Mouse (Mus musculus) kidney, embryonic 15.5 days (tissue): Measurements from ENCODE around the gene Lbh. TPM values are rescaled to one million over a fixed set of nuclear protein-coding genes. Genes with fewer than 3 reads are reported as not detected.

Source experiments
- ATAC-seq: fragments of 200-750 bp; cut with Nextera tagmentation; replicated peaks from 2 replicates; pipeline ENCODE4 v1.8.0; 2017; ENCODE audit warnings: moderate TSS enrichment; ENCODE audit not compliant: low FRiP score
- H3K27ac ChIP-seq: fragments of 300-500 bp; sonication (generic); 2 replicates; pipeline ENCODE4 v1.5.1; 2015; ENCODE audit warnings: mild to moderate bottlenecking, inconsistent platforms
- H3K27me3 ChIP-seq: fragments of 300-500 bp; sonication (generic); 2 replicates; pipeline ENCODE4 v1.6.1; 2015; ENCODE audit warnings: inconsistent platforms
- H3K36me3 ChIP-seq: fragments of 300-500 bp; sonication (generic); 2 replicates; pipeline ENCODE4 v1.6.1; 2015; ENCODE audit warnings: inconsistent platforms
- H3K4me1 ChIP-seq: fragments of 300-500 bp; sonication (generic); 2 replicates; pipeline ENCODE4 v1.6.1; 2015; ENCODE audit warnings: inconsistent platforms
- H3K4me2 ChIP-seq: fragments of 300-500 bp; sonication (generic); 2 replicates; pipeline ENCODE4 v1.6.1; 2015; ENCODE audit warnings: moderate library complexity, mild to moderate bottlenecking, inconsistent platforms
- H3K4me3 ChIP-seq: fragments of 300-500 bp; sonication (generic); replicated peaks from 2 replicates; pipeline ENCODE4 v1.5.1; 2015; ENCODE audit warnings: mild to moderate bottlenecking, inconsistent platforms
- H3K9ac ChIP-seq: fragments of 300-500 bp; sonication (generic); 2 replicates; pipeline ENCODE4 v1.6.1; 2015; ENCODE audit warnings: mild to moderate bottlenecking, inconsistent platforms
- H3K9me3 ChIP-seq: fragments of 300-500 bp; sonication (generic); replicated peaks from 2 replicates; pipeline ENCODE4 v1.6.1; 2016; ENCODE audit warnings: inconsistent platforms
- WGBS: fragments of 180-500 bp; shearing (Covaris S2); methylation state at CpG from one replicate; pipeline ENCODE4 v1.1.7; 2015; ENCODE audit warnings: mixed read lengths; 5-methylcytosine and 5-hydroxymethylcytosine counted together
- polyA plus RNA-seq: library from polyadenylated mRNA; unstranded; fragments of >200 nt; fragmentation: Nextera tagmentation; extraction: Ambion mirVana; gene quantifications from 2 replicates; pipeline ENCODE4 v1.2.1, GENCODE M21; 2015

Gene Lbh
- polyA plus RNA-seq, 1 experiment from 2014 or later, result 7.1 TPM

GRCm38 (mm10) chr17:72948119-72948518 lies 30.0 kb downstream of the Lbh start:
- no peaks in the 10 kb centered on the region for H3K27me3 ChIP-seq
- no peak for ATAC-seq
- H3K36me3 ChIP-seq, result peaks cover 3% of the 10 kb centered on the region; the same call in 1 of the 2 replicates
- H3K9ac ChIP-seq, result no peak overlapping the region
- peaks cover 14% of the 10 kb centered on the region for H3K4me1 ChIP-seq
- H3K27ac ChIP-seq, result peak overlapping the region; percentile 77
- H3K4me3 ChIP-seq, result no peak overlapping the region
- no peak overlapping the region for H3K4me2 ChIP-seq
- WGBS, result 75% methylated on average over 9 of the region's 9 CpGs
- H3K9me3 ChIP-seq, result no peaks in the 10 kb centered on the region

DNA sequence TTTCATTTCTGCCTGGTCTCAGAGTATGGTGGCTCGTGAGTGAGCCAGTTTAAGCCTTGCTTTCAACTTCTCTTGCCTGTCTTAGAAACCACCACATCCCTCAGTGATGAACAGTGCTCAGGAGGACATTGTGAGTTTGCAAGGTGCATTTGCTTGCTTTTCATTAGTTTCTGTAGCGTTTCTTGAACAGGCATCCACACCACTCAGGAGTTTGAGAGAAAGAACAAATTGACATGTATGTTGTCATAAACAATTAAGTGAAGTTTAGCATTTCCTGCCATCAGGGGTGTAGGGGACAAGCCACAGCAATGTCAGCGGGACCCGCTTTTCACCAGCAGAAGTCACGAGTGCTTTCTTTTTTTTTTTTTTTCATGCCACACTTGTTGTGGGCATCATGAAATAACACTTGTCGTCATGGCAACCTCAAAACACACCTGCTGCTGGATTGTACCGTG lies 31.2 kb downstream of the Lbh start:
- 87% methylated on average over 7 of the region's 7 CpGs for WGBS
- no peak overlapping the region for H3K4me3 ChIP-seq
- ATAC-seq, result no peak
- H3K4me1 ChIP-seq, result peaks cover 14% of the 10 kb centered on the region
- H3K27ac ChIP-seq, result no peak overlapping the region
- no peaks in the 10 kb centered on the region for H3K9me3 ChIP-seq
- no peak overlapping the region for H3K9ac ChIP-seq
- H3K36me3 ChIP-seq, result no peaks in the 10 kb centered on the region
- no peaks in the 10 kb centered on the region for H3K27me3 ChIP-seq
- no peak overlapping the region for H3K4me2 ChIP-seq

- H3K36me3 ChIP-seq, result no peaks in the 10 kb centered on the region
- H3K27me3 ChIP-seq, result no peaks in the 10 kb centered on the region
- H3K4me2 ChIP-seq, result no peak overlapping the region
- H3K9ac ChIP-seq, result no peak overlapping the region
- H3K4me1 ChIP-seq, result peaks cover 14% of the 10 kb centered on the region
- no peak for ATAC-seq
- H3K27ac ChIP-seq, result no peak overlapping the region
- WGBS, result 71% methylated on average over 6 of the region's 6 CpGs
- H3K9me3 ChIP-seq, result no peaks in the 10 kb centered on the region
- H3K4me3 ChIP-seq, result no peak overlapping the region
These were observed 33.2 kb downstream of the Lbh start for GRCm38 (mm10) chr17:72951331-72951730.

DNA sequence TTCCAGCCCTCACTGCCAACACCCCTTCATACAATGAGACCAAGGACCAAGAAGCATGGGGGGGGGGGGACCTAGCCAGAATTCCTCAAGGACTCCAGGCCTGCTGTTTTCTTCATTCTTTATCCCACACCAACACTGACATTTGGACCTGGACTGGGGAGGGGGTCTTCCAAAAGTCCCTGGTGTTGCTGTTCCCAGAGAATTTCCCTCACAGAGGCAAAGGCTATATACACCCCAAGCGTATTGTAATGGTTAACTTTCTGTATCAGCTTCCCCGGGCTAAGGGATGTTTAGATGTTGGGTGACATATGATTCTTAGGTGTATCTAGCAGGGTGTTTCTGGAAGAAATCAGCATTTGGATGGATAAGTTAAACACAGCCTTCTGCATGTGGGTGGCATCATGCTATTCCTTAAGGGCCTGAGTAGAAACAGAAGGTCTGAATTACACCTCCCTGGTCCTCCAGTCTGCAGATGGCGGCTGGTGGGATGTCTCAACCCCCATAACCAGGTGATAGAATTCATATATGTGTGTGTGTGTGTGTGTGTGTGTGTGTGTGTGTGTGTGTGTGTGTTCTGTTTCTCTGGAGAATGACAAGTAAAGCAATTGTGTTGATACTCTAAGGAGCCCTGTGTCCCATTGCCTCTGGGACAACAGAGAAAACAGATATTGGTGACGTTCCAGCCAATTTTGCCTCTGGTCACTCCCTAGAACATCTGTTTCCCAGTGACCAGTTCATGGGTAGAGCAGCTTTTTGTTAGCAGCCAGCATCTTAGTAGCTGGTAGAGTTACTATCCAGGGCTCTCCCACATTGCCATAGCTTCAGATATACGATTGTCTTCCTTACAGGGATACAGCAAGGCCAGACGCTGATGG lies 35.9 kb downstream of the Lbh start:
- H3K4me2 ChIP-seq, result no peak overlapping the region
- 79% methylated on average over 6 of the region's 6 CpGs for WGBS

DNA sequence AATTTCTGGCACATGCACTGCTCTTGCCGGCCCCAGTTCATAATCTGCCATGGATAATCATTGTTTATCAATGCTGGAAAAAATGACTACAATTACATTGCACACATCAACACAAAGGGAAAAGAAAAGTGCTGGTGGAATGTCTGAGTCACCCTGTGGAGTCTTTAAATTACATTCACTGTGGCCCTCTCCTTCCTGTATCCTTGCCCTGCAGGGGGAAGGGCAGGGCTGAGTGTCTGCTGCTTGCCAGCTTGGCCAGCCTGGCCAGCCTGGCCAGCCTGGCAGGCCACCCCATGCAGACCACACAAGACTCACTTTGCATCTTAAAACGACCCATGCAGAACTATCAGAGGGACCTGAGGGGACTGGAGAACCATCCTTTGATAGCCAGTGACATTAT lies 37.4 kb downstream of the Lbh start:
- no peak for ATAC-seq
- Histone ChIP-seq H3K4me3 (no peak overlapping the region), H3K9ac (no peak overlapping the region), H3K4me1 (peaks cover 12% of the 10 kb centered on the region), H3K36me3 (no peaks in the 10 kb centered on the region), H3K9me3 (no peaks in the 10 kb centered on the region), H3K27ac (no peak overlapping the region), H3K4me2 (no peak overlapping the region), H3K27me3 (no peaks in the 10 kb centered on the region)
- WGBS, result 54% methylated on average over 2 of the region's 2 CpGs

More for the DNA sequence above, 35.9 kb downstream of the Lbh start:
- no peak for ATAC-seq
- Histone ChIP-seq H3K36me3 (no peaks in the 10 kb centered on the region), H3K9ac (no peak overlapping the region), H3K27ac (no peak overlapping the region), H3K4me1 (no peaks in the 10 kb centered on the region), H3K4me3 (no peak overlapping the region), H3K9me3 (no peaks in the 10 kb centered on the region), H3K27me3 (no peaks in the 10 kb centered on the region)

DNA sequence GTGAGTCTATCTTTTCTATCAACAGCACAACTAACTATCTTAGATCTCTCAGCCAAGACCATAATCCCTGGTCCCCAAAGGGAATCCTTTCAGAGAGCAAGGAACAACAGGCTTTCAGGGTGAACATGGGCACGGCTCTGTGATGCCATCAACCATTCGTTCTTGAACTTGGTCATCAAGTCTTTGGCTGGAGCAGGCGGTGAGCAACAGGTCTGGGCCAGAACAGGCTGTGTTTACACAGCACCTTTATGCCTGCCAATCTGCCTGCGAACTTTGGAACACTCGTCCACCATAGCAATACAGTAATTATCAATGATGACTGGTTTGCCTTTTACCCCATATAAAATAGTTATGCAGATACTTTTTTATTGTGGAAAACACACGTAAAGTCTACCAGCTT lies 38.9 kb downstream of the Lbh start:
- no peaks in the 10 kb centered on the region for H3K27me3 ChIP-seq
- peaks cover 12% of the 10 kb centered on the region for H3K4me1 ChIP-seq
- H3K9ac ChIP-seq, result no peak overlapping the region
- H3K9me3 ChIP-seq, result no peaks in the 10 kb centered on the region
- no peak for ATAC-seq
- no peaks in the 10 kb centered on the region for H3K36me3 ChIP-seq
- no peak overlapping the region for H3K4me3 ChIP-seq
- no peak overlapping the region for H3K27ac ChIP-seq
- WGBS, result 89% methylated on average over 6 of the region's 6 CpGs
- no peak overlapping the region for H3K4me2 ChIP-seq

DNA sequence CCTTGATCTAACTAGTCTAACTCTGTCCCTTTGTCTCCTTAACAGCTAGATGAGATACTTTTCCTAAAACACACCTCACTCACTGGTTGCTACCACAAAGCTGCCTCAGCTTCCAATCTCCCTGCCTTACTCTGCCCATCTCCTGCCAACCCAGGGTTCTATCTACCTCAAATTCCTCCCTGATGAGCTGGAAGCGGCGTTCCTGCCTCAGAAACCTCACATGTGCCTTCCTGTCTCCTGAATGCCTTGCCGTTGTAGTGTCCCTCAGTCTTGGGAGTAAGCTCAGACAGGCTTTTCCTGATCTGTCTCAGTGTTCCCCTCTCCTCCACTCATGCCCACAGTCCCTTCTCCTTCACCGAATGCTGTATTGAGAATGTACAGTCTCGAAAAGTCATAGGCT lies 40.8 kb downstream of the Lbh start:
- H3K27me3 ChIP-seq, result no peaks in the 10 kb centered on the region
- H3K9ac ChIP-seq, result no peak overlapping the region
- peaks cover 12% of the 10 kb centered on the region for H3K4me1 ChIP-seq
- H3K4me3 ChIP-seq, result no peak overlapping the region
- H3K36me3 ChIP-seq, result no peaks in the 10 kb centered on the region
- no peak overlapping the region for H3K4me2 ChIP-seq
- WGBS, result 88% methylated on average over 5 of the region's 5 CpGs
- no peak for ATAC-seq
- H3K27ac ChIP-seq, result no peak overlapping the region
- H3K9me3 ChIP-seq, result no peaks in the 10 kb centered on the region

DNA sequence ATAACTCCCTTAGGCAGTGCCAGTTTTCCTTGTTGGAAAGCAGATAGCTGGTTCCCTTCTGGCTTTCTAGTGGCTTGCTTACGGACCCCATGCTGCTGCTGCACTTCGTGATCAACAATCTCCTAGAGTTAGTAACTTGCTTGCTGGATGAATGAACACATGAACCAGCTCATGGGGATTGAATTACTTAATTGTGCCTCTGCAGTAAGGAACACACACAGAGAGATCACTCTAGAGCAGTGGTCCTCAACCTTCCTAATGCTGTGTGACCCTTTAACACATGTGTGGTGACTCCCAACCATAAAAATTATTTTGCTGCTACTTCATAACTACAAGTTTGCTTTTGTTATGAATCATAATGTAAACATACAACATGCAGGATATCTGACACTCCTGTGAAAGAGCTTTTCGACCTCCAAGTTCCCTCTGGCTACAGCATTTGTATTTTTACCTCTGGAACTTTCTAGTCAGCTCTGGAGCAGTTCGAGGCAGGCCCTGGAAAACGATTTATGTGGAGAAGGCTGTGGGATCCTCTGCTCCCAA lies 41.5 kb downstream of the Lbh start:
- ATAC-seq, result peak; percentile 66; the same call in 1 of the 2 replicates
- no peaks in the 10 kb centered on the region for H3K36me3 ChIP-seq
- WGBS, result 45% methylated on average over 5 of the region's 5 CpGs
- H3K9ac ChIP-seq, result no peak overlapping the region
- H3K4me3 ChIP-seq, result no peak overlapping the region
- H3K27me3 ChIP-seq, result no peaks in the 10 kb centered on the region
- peaks cover 12% of the 10 kb centered on the region for H3K4me1 ChIP-seq
- peak overlapping the region; percentile 28 for H3K27ac ChIP-seq
- no peak overlapping the region for H3K4me2 ChIP-seq
- no peaks in the 10 kb centered on the region for H3K9me3 ChIP-seq

DNA sequence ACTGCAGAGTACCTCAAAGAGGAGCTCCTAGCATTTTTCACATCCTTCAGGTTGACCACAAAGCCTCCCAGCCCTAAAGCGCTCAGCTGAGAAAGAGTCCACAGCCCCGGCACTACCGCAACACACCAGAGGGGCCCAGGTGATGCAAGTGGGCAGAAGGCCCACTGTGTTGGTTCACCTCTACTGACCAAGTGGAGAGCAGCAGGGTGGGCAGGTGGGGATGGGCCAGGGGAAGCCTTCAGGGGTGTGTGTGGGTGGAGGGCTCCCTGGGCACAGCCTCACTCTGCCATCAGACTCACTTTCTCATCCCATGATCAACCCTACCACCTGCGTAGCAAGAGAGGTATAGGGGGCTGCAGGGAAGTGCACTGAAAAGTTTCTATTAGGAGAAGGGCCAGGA lies 42.1 kb downstream of the Lbh start:
- peak; percentile 64; the same call in 1 of the 2 replicates for ATAC-seq
- WGBS, result 68% methylated on average over 4 of the region's 4 CpGs
- H3K9me3 ChIP-seq, result no peaks in the 10 kb centered on the region
- H3K27ac ChIP-seq, result peak overlapping the region; percentile 28; the same call in 1 of the 2 replicates
- peaks cover 15% of the 10 kb centered on the region for H3K4me1 ChIP-seq
- no peak overlapping the region for H3K4me3 ChIP-seq
- no peak overlapping the region for H3K4me2 ChIP-seq
- H3K36me3 ChIP-seq, result no peaks in the 10 kb centered on the region
- no peak overlapping the region for H3K9ac ChIP-seq
- H3K27me3 ChIP-seq, result no peaks in the 10 kb centered on the region

- H3K36me3 ChIP-seq, result no peaks in the 10 kb centered on the region
- peaks cover 19% of the 10 kb centered on the region for H3K4me1 ChIP-seq
- no peak overlapping the region for H3K27ac ChIP-seq
- H3K4me3 ChIP-seq, result no peak overlapping the region
- H3K27me3 ChIP-seq, result no peaks in the 10 kb centered on the region
- WGBS, result 59% methylated on average over 2 of the region's 2 CpGs
- ATAC-seq, result no peak
- no peak overlapping the region for H3K9ac ChIP-seq
- H3K9me3 ChIP-seq, result no peaks in the 10 kb centered on the region
- no peak overlapping the region for H3K4me2 ChIP-seq
These were observed 42.8 kb downstream of the Lbh start for GRCm38 (mm10) chr17:72960873-72961272.

GRCm38 (mm10) chr17:72961953-72962630 lies 44.0 kb downstream of the Lbh start:
- Histone ChIP-seq H3K4me2 (no peak overlapping the region), H3K4me3 (no peak overlapping the region), H3K9me3 (no peaks in the 10 kb centered on the region), H3K9ac (no peak overlapping the region), H3K27me3 (no peaks in the 10 kb centered on the region), H3K27ac (no peak overlapping the region), H3K36me3 (no peaks in the 10 kb centered on the region), H3K4me1 (peaks cover 31% of the 10 kb centered on the region)
- no peak for ATAC-seq
- WGBS, result 82% methylated on average over 8 of the region's 8 CpGs

- Histone ChIP-seq H3K27ac (peak overlapping the region; percentile 70), H3K27me3 (no peaks in the 10 kb centered on the region), H3K36me3 (no peaks in the 10 kb centered on the region), H3K9me3 (no peaks in the 10 kb centered on the region), H3K4me2 (no peak overlapping the region), H3K4me1 (peaks cover 19% of the 10 kb centered on the region), H3K4me3 (no peak overlapping the region), H3K9ac (no peak overlapping the region)
- 37% methylated on average over 5 of the region's 5 CpGs for WGBS
- no peak for ATAC-seq
These were observed 47.6 kb downstream of the Lbh start for GRCm38 (mm10) chr17:72965687-72966086.
